Comparison of ENCODE assay signal across 8 mouse cellular contexts in genomic region chr6:144782866-144783265, GRCm38 (mm10). TPM values are rescaled to one million over a fixed set of nuclear protein-coding genes. Genes with fewer than 3 reads are reported as not detected.
DNase-seq lines count a peak whose midpoint lies in the region; ATAC-seq lines count a peak whose summit lies in the region.

No protein-coding gene starts in this region.

- intact Hi-C loops in heart, postnatal 25 days (cut with DNase I): loop anchor here (5.0 kb wide), 1 partner anchor 91 kb away; no protein-coding TSS in a partner anchor

- peaks cover 29% of the 10 kb centered on the region for H3K27me3 ChIP-seq in heart, embryonic 12.5 days (replicated peaks)
- no peaks in the 10 kb centered on the region for H3K27me3 ChIP-seq in forebrain, embryonic 14.5 days (replicated peaks; ENCODE audit: control insufficient read depth, insufficient read depth, low read length)
- peaks cover 22% of the 10 kb centered on the region for H3K27me3 ChIP-seq in liver, embryonic 11.5 days (replicated peaks; ENCODE audit: control insufficient read depth, insufficient read depth, low read length)

- peak overlapping the region; percentile 83 for H3K9ac ChIP-seq in heart, embryonic 12.5 days
- H3K9ac ChIP-seq in forebrain, embryonic 14.5 days (ENCODE audit: low read length): peak overlapping the region; percentile 89
- peak overlapping the region; percentile 67 for H3K9ac ChIP-seq in liver, embryonic 11.5 days (ENCODE audit: low read depth, low read length)

- no peaks in the 10 kb centered on the region for H3K9me3 ChIP-seq in heart, embryonic 12.5 days (replicated peaks)
- H3K9me3 ChIP-seq in forebrain, embryonic 14.5 days (replicated peaks; ENCODE audit: control insufficient read depth, low read length): no peaks in the 10 kb centered on the region
- no peaks in the 10 kb centered on the region for H3K9me3 ChIP-seq in liver, embryonic 11.5 days (ENCODE audit: control insufficient read depth, low read length)

- no peak for ATAC-seq in heart, embryonic 12.5 days (ENCODE audit: insufficient number of reproducible peaks, low FRiP score)
- ATAC-seq in forebrain, embryonic 14.5 days: 0 out of 2 replicates have a peak, but pooled peaks have one; percentile 6
- ATAC-seq in liver, embryonic 11.5 days (replicated peaks; ENCODE audit: low FRiP score): 0 out of 2 replicates have a peak, but pooled peaks have one; percentile 6

- peak overlapping the region; percentile 99 for H3K4me2 ChIP-seq in heart, embryonic 12.5 days
- peak overlapping the region; percentile 86 for H3K4me2 ChIP-seq in forebrain, embryonic 14.5 days (ENCODE audit: low read length)
- H3K4me2 ChIP-seq in liver, embryonic 11.5 days: peak overlapping the region; percentile 88

- no peak overlapping the region for H3K27ac ChIP-seq in heart, embryonic 12.5 days (ENCODE audit: poor library complexity, severe bottlenecking)
- peak overlapping the region; percentile 76; the same call in 1 of the 2 replicates for H3K27ac ChIP-seq in forebrain, embryonic 14.5 days (ENCODE audit: low read depth, low read length)
- H3K27ac ChIP-seq in liver, embryonic 11.5 days (ENCODE audit: low read depth, low read length): peak overlapping the region; percentile 71

- DNase-seq in heart, postnatal 25 days (ENCODE audit: low spot score): no peak
- peak; percentile 19 for DNase-seq in ZHBTc4 (ENCODE audit: low read depth, low spot score)
- no peak for DNase-seq in forebrain, embryonic 14.5 days (ENCODE audit: low spot score)
- no peak for DNase-seq in liver, embryonic 11.5 days (ENCODE audit: low spot score)
- DNase-seq in right cerebral cortex, adult 18-20 months: peak; percentile 49
- DNase-seq in cerebellum, postnatal 4 days (ENCODE audit: low spot score in 2 of 2): no peak
- no peak for DNase-seq in thymus, postnatal 14 days

- H3K36me3 ChIP-seq in heart, embryonic 12.5 days: no peaks in the 10 kb centered on the region
- no peaks in the 10 kb centered on the region for H3K36me3 ChIP-seq in forebrain, embryonic 14.5 days (ENCODE audit: control insufficient read depth, insufficient read depth, low read length)
- no peaks in the 10 kb centered on the region for H3K36me3 ChIP-seq in liver, embryonic 11.5 days (ENCODE audit: control insufficient read depth, insufficient read depth, low read length)

- peak overlapping the region; percentile 71 for H3K4me3 ChIP-seq in heart, embryonic 12.5 days
- peak overlapping the region; percentile 64 for H3K4me3 ChIP-seq in forebrain, embryonic 14.5 days (ENCODE audit: low read depth, low read length)
- H3K4me3 ChIP-seq in liver, embryonic 11.5 days (ENCODE audit: low read depth, low read length): peak overlapping the region; percentile 71

- WGBS in heart, embryonic 12.5 days: 8% methylated on average over 12 of the region's 12 CpGs
- WGBS in forebrain, embryonic 14.5 days: 7% methylated on average over 12 of the region's 12 CpGs
- 11% methylated on average over 12 of the region's 12 CpGs for WGBS in liver, embryonic 11.5 days

- peaks cover 7% of the 10 kb centered on the region; the same call in 1 of the 2 replicates for H3K4me1 ChIP-seq in heart, embryonic 12.5 days (replicated peaks)
- peaks cover 4% of the 10 kb centered on the region; the same call in 1 of the 2 replicates for H3K4me1 ChIP-seq in forebrain, embryonic 14.5 days (ENCODE audit: control insufficient read depth, insufficient read depth, low read length)
- H3K4me1 ChIP-seq in liver, embryonic 11.5 days (replicated peaks; ENCODE audit: control insufficient read depth, insufficient read depth, low read length): no peaks in the 10 kb centered on the region

RNA-seq across cellular contexts. Expression of gene Sox5, which starts 1.1 kb away (rescaled TPM):
- 17.9 and 19.9 TPM in 2 replicates for polyA plus RNA-seq in heart, embryonic 12.5 days (2016; fragmentation: Nextera tagmentation; extraction: Ambion mirVana)
- 1 to 10 TPM; 2.8 to 2.9 TPM for total RNA-seq in heart, postnatal 25 days (2021)
- polyA plus RNA-seq in forebrain, embryonic 14.5 days (2014; fragmentation: Nextera tagmentation; extraction: Ambion mirVana): 115 and 143 TPM in 2 replicates
- 7.9 and 10.6 TPM in 2 replicates for polyA plus RNA-seq in liver, embryonic 11.5 days (2014; fragmentation: Nextera tagmentation; extraction: Ambion mirVana)

Comparison
In these comparisons a context has a peak if more than half of its experiments do, and no peak if none do; other contexts are left out.
1. DNase-seq: peak in ZHBTc4 (single experiment) and right cerebral cortex, adult 18-20 months (single experiment); none in heart, postnatal 25 days (single experiment), forebrain, embryonic 14.5 days (single experiment), liver, embryonic 11.5 days (single experiment), cerebellum, postnatal 4 days (0 of 2) and thymus, postnatal 14 days (single experiment).
2. Peak in every context shown above with its lines, with median percentiles within 50 percentile points of each other: H3K4me2 ChIP-seq, H3K4me3 ChIP-seq and H3K9ac ChIP-seq.